Mouse (Mus musculus) erythroid progenitor cell, adult 5-6 weeks (primary cell): ENCODE data around the gene Plcb4. TPM values are rescaled to one million over a fixed set of nuclear protein-coding genes. Genes with fewer than 3 reads are reported as not detected.
"Not testable (repeated sequence)": the region's sequence is repeated elsewhere in the genome, so short reads cannot be mapped to it uniquely, and the experiment has no call there.

Experiments used
- ATAC-seq: replicated peaks from 2 replicates; pipeline ENCODE4 v1.8.0; 2016; ENCODE audit warnings: moderate number of reproducible peaks, mild to moderate bottlenecking, moderate TSS enrichment, inconsistent platforms; ENCODE audit not compliant: poor library complexity, low FRiP score, severe bottlenecking
- total RNA-seq, 2 experiments: library from RNA; stranded (forward) in 1 of 2; stranded (reverse) in 1 of 2; fragments of 150-400 nt in 1 of 2; fragments of 186-747, 209-891 nt in 1 of 2; gene quantifications; 2 replicates each; pipeline versions ENCODE4 v1.2.3 to v1.2.4; 2015 to 2017; ENCODE audit warnings: low replicate concordance in 2 of 2

Gene Plcb4
- total RNA-seq, 2 experiments from 2014 or later = 0.84 to 1.2 TPM

DNA sequence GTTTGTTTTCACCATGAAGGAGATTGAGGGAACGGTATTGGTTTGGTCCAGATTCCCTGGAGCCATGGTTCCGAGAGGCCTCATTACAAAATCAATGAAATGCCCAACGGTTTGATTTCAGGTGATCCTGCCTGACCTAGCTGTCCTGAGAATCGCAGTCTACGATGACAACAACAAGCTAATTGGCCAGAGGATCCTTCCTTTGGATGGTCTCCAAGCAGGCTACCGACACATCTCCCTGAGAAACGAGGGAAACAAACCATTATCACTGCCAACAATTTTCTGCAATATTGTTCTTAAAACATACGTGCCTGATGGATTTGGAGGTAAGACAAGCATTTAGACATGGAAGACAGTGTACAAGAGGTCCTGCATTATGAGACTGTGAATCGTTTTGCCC is 317.2 kb downstream of the Plcb4 start:
- ATAC-seq = no peak

- no peak for ATAC-seq
These were observed 320.0 kb downstream of the Plcb4 start for GRCm38 (mm10) chr2:135978790-135979189.

DNA sequence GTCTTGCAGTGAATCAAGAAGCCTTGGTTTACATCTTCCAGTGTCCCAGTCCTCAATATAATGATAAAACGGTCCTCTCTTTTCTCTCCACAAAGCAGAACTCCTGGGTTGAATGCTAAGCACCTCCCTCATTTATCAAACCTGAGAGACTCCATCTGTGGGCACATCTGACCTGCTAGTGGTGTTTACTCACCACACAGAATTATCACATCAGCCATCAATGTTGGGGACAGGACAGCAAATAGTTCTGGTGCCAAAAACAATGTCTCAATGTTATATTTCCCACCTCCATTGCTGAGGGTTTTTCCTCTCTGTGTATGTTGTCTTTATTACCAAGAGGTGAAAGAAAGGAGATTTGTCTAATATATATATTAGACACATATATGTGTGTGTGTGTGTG is 321.6 kb downstream of the Plcb4 start:
- ATAC-seq = no peak

DNA sequence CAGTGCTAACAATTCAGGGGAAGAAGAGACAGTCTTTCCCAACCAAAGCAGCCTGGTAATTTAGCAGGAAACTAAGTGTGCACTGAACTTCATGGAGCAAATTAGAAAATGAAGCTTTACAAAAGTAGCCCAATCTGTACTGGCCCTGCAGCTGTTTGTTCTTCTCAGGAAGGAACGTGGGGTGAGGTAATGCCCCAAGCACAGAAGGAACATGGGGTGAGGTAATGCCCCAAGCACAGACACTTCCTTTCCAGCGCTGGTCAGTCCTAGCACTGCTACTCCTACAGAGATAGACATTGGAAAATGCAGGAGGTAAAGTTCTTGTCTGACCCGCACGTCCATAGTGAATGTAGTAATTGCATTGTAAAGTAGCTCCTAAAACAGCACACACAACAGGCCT is 325.2 kb downstream of the Plcb4 start:
- no peak for ATAC-seq

- ATAC-seq = no peak
These were observed 326.9 kb downstream of the Plcb4 start for GRCm38 (mm10) chr2:135985536-135986265.

DNA sequence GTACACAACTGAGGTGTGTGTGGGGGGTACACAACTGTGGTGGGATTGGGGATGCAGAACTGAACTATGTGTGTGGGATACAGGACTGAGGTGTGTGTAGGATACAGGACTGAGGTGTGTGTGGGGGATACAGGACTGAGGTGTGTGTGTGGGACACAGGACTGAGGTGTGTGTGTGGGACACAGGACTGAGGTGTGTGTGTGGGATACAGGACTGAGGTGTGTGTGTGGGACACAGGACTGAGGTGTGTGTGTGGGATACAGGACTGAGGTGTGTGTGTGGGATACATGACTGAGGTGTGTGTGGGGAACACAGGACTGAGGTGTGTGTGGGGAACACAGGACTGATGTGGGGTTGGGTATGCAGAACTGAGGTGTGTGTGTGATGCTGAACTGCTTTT is 329.7 kb downstream of the Plcb4 start:
- peak; percentile 91 for ATAC-seq

DNA sequence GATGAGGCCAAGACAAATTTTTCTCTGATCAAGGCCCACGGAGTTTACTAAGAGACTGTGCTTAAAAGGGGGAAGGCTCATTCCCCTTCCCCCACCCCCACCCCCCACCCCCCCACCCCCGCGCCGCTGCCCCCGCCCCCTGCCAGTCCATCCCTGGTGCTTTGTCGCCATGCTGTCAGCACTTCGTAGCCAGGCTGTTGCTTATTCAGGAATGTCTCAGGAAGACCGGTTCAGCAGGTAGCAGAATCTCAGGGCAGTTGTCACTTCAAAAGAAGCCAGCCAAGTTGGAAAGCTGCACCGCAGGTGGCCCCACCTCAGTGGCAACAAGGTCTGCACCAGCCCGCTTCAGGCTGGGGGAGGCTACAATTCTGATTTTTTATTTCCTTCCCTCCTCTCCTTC is 331.9 kb downstream of the Plcb4 start:
- not testable (repeated sequence) for ATAC-seq

- ATAC-seq = no peak
These were observed 334.5 kb downstream of the Plcb4 start for GRCm38 (mm10) chr2:135993314-135993713.

DNA sequence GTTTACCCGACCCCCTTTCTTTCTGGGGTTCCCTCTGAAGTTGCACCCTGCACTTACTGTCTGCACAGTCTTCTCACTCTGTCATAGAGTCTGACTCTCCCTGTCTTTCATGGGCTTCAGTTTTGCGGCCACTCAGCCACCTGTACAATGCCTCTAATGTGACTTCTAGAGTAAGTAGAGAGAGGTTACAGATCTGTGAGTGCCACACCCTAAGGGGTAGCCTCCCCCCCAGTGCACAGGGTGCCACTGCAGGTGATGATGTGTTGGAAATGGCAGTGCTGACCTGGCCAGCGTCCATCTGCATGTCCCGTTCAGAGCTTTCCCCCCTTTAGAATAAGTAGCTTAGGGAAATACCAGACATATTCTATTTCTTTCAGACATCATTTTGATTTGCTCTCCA is 336.4 kb downstream of the Plcb4 start:
- no peak for ATAC-seq

- no peak for ATAC-seq
These were observed 338.1 kb downstream of the Plcb4 start for GRCm38 (mm10) chr2:135996936-135997335.

DNA sequence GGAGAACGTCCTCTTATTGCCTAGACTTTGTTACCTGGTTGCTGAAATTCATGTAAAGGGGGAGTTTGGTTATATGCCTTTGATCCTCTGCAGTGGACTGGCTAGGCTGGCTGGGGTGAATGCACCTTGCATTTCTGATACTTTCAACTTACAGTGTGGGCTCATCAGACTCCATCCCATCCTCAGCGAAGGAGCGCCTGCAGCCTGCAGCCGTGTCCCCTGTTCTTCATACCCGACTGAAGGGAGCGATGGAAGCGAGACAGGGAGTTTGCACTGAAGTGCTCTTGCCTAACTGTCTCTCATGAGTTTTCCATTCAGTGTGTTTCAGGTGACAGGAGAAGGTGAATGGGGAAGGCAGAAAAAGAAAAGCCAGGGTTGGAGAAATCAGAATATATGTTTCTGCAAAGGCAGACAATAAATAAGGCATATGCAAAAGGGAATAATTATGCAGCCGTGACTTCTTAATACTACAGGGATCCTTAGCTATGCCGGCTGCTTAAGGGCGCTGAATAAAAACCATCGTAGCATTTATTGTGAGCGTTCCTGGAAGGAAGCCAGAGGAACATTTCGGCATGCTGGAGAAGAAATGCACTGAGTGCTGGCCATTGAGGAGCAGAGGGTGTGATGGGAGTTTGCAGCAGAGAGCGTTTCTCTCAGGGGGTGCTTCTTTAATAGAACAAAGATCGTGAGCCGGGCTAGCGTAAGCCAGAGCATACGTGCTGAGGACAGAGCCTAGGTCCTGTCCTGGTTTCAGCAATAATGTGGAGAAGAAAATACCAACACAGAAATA is 338.7 kb downstream of the Plcb4 start:
- ATAC-seq = no peak

DNA sequence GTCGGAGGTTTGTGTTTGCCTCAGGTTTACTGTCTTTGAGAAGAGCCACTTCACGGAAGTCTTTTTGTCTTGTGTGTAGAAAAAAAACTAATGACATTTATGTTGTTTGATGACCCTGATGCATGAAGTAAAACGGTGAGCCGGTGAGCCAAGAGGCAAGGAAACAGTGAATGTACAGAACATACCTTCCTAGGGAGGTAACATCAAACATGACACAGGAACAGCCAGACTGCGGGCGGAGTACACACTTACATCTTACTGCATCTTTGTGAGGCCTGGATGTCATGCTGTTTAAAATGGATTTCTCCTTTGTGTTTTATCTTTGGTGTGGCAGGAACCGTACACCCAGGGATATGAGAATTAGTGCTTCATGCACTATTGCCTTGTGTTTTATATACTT is 340.1 kb downstream of the Plcb4 start:
- no peak for ATAC-seq

GRCm38 (mm10) chr2:135999361-135999760 is 340.6 kb downstream of the Plcb4 start:
- no peak for ATAC-seq

DNA sequence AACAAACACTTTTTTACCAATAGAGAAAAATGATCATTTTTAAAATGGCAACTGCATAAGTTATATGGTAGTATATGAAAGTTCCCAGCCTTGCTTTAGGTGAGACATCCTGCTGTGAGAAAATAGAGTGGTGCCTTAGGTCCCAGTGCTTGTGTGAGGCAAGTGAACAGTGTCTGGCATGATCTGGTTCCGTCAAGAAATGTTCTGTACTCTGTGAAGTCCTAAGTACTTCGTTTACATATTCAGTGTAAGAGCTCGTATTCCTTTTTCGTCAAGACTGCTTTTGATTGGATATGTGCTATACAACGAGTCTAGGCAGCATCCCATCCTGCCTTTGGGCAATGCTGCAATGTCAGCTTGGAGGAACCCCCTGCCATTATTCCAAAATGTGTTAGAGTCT is 342.1 kb downstream of the Plcb4 start:
- no peak for ATAC-seq

- no peak for ATAC-seq
These were observed 343.3 kb downstream of the Plcb4 start for GRCm38 (mm10) chr2:136002118-136002517.

DNA sequence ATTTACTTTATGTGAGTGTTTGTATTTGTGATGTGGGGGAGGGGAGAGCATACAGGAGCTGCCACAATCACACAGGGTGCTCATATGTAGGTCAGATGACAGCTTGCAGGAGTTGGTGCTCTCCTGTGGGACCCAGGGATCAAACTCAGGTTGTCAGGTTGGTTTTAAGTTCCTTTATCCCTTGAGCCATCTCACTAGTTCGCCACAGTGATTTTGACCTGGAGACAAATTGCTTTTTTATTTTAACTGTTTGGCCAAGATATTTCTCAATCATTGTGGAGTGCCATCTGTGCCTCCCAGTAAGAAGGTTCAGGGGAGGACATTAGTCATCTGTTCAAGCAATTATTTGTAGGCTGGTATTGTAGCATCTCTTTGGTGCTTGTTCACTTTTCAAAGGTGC is 345.0 kb downstream of the Plcb4 start:
- no peak for ATAC-seq

DNA sequence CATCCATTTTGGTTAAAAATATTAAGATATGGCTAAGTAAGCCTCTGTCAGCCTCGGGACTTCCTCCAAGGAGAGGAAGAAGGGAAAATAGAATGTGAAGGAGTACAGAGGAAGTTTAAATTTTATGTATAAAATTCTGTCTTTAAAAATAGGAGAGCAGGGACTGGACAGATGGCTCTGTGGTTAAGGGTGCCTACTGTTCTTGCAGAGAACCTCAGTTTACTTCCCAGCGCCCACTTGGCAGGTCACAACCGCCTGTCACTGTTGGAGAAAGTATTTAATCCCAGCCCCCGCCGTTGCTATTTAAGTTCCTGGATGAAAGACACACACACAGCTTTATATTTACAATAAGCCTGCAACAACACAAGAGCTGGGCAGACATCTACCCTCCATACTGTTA is 347.5 kb downstream of the Plcb4 start:
- no peak for ATAC-seq

DNA sequence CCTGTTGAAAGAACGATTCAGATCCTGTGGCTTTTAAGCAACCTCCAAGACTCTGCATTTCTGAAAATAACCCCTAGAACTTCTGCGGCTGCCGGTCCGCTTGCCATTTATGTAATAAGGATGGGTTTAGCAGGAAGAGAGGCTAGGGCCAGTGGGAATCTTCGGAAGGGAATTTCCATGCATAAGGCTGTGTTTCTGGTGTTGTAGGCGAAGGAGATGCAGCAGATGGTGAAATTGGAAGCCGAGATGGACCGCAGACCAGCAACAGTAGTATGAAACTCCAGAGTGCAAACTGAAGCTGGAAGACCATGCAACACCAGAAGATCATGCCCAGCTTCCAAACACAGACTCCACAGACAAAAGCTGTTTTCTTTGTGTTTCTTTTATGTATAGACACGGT is 353.9 kb downstream of the Plcb4 start:
- ATAC-seq = no peak

GRCm38 (mm10) chr2:136048464-136048863 is 389.7 kb downstream of the Plcb4 start:
- no peak for ATAC-seq

DNA sequence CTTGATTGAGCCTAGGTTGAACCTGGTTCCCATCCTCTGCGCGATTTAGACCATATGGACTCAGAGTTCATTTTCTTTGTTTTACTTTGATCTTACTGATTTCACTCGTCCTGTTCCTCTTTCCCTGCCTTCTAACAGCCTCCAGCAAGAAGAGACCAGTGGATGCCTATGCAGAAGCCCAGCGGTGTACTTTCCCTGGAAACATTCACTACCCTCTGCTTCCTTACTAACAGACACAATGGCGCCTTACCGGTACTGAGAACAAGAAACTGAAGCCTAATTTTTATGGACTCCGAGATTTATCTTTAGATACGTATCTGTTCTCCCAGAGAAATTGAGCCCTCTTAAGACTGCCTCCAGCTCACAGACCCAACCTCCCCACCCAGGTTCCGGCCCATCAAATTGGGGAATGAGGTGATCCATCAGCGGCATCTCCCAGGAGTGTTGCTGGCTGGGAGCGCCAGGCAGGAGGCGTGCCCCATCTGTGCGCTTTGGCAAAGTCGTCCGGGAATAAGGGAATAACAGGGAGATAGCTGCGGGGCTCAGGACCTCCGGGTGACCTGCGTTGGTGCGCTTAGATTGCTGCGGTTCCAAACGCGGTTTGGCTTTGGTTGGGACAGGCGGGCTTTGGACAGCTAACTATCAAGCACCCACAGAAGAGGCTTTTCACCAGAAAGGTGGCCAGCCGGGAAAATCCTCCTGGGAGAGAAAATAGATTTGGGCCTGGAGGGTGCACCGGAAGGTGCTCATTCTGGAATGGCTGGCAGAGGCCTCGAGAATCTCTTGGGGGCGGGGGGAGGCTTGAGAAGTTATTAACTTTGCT is 392.2 kb downstream of the Plcb4 start:
- no peak for ATAC-seq
